Mouse (Mus musculus) cortical plate, adult 2 months (tissue): ENCODE results near the gene Leo1.

Source experiments
- CTCF ChIP-seq: fragments of 200-500 bp; IDR thresholded peaks from 2 replicates; pipeline ENCODE4 v1.5.1; 2011; ENCODE audit warnings: mild to moderate bottlenecking, control low read depth, low read length; ENCODE audit not compliant: insufficient read depth; ENCODE audit errors: extremely low read depth
- POLR2A ChIP-seq: fragments of 200-500 bp; IDR thresholded peaks from 2 replicates; pipeline ENCODE4 v1.6.1; 2011; ENCODE audit warnings: mild to moderate bottlenecking, low read length, control low read depth; ENCODE audit not compliant: insufficient read depth; ENCODE audit errors: extremely low read depth

DNA sequence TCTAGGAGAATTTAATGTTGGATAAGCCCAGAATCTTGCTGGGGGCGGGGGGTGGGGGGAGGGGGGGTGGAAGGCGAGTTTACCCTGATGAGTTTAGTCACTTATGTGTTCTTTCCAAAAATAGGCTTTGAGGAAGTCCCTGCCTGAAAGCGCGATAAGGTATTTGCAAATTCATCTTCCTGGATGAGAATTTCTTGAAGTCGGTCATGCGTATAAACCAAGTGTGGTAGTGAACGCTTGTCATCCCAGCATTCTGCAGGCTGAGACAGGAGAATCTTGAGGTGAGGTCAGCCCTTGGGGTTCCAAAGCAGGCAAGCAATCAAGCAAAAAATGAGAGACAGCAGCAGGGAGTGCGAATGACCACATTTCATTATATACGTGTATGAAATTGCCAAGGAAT is 29.7 kb upstream of the Leo1 start:
- no peak for TF ChIP-seq CTCF
- TF ChIP-seq POLR2A, result no peak
